Mouse (Mus musculus) spleen, adult 2 months (tissue): Measurements from ENCODE around the gene Nos1.

Experiments used
- CTCF ChIP-seq: fragments of 200-500 bp; IDR thresholded peaks from 2 replicates; pipeline ENCODE4 v1.5.1; 2011; ENCODE audit warnings: mild to moderate bottlenecking, inconsistent platforms; ENCODE audit not compliant: insufficient read depth, insufficient read length, insufficient replicate concordance; ENCODE audit errors: extremely low read depth
- POLR2A ChIP-seq: fragments of 200-500 bp; IDR thresholded peaks from 2 replicates; pipeline ENCODE4 v1.6.1; 2011; ENCODE audit warnings: low read depth, low read length, inconsistent platforms

DNA sequence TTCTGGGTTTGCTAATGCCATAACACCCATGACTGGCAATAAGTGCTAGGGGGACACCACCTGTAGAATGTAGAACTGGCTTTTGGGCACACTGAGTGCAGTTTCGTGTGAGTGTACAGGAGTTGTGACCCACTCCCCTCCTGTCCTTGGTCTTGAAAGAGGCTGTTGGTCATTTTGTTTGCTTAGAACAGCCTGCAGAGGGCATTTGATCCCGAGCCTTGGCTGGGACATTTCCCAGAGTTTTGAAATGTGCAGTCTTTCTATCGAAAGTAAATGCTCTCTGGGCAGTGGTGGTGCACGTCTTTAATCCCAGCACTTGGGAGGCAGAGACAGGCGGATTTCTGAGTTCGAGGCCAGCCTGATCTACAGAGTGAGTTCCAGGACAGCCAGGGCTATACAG is 215.1 kb downstream of the Nos1 start:
- TF ChIP-seq CTCF: no peak
- no peak for TF ChIP-seq POLR2A
